Mouse (Mus musculus): Measurements from ENCODE around the gene Ndufs1.

- TF ChIP-seq CTCF (IDR thresholded peaks at IDR 0.05; ENCODE audit: insufficient read depth, low read length) = no peak
- TF ChIP-seq POLR2A (IDR thresholded peaks at IDR 0.05; ENCODE audit: borderline replicate concordance, extremely low read depth, low read depth, low read length) = no peak
Measured at GRCm38 (mm10) chr1:63112865-63113261, 63.8 kb downstream of the Ndufs1 start.
